Mouse (Mus musculus) liver, embryonic 11.5 days (tissue): ENCODE results near the gene Prph2. TPM values are rescaled to one million over a fixed set of nuclear protein-coding genes. Genes with fewer than 3 reads are reported as not detected.

Experiments
- ATAC-seq: fragments of 200-750 bp; cut with Nextera tagmentation; replicated peaks from 2 replicates; pipeline ENCODE4 v1.8.0; 2017; ENCODE audit warnings: moderate number of reproducible peaks, mild to moderate bottlenecking, moderate TSS enrichment, moderate library complexity; ENCODE audit not compliant: low FRiP score
- DNase-seq: peaks from one replicate; pipeline ENCODE4 v3.0.0-alpha.2; 2017; ENCODE audit warnings: low spot score
- H3K27ac ChIP-seq: fragments of 300-500 bp; sonication (generic); 2 replicates; pipeline ENCODE4 v1.5.1; 2014; ENCODE audit warnings: mild to moderate bottlenecking, low read depth, low read length, control low read depth
- H3K27me3 ChIP-seq: fragments of 300-500 bp; sonication (generic); replicated peaks from 2 replicates; pipeline ENCODE4 v1.6.1; 2014; ENCODE audit warnings: low read length, mixed read lengths; ENCODE audit not compliant: control insufficient read depth, insufficient read depth
- H3K36me3 ChIP-seq: fragments of 300-500 bp; sonication (generic); 2 replicates; pipeline ENCODE4 v1.6.1; 2014; ENCODE audit warnings: mild to moderate bottlenecking, low read length, moderate library complexity, mixed read lengths; ENCODE audit not compliant: control insufficient read depth, insufficient read depth
- H3K4me1 ChIP-seq: fragments of 300-500 bp; sonication (generic); replicated peaks from 2 replicates; pipeline ENCODE4 v1.6.1; 2014; ENCODE audit warnings: low read length, mixed read lengths; ENCODE audit not compliant: control insufficient read depth, insufficient read depth
- H3K4me2 ChIP-seq: fragments of 300-500 bp; sonication (generic); 2 replicates; pipeline ENCODE4 v1.6.1; 2014; ENCODE audit warnings: mild to moderate bottlenecking, control low read depth, moderate library complexity
- H3K4me3 ChIP-seq: fragments of 300-500 bp; sonication (generic); 2 replicates; pipeline ENCODE4 v1.5.1; 2014; ENCODE audit warnings: low read depth, low read length, control low read depth
- H3K9ac ChIP-seq: fragments of 300-500 bp; sonication (generic); 2 replicates; pipeline ENCODE4 v1.6.1; 2014; ENCODE audit warnings: low read depth, low read length, control low read depth
- H3K9me3 ChIP-seq: fragments of 300-500 bp; sonication (generic); 2 replicates; pipeline ENCODE4 v1.6.1; 2016; ENCODE audit warnings: low read length, inconsistent platforms, mixed read lengths; ENCODE audit not compliant: control insufficient read depth
- WGBS: fragments of 180-500 bp; shearing (Covaris S2); extraction: QIAGEN DNeasy Blood & Tissue Kit; methylation state at CpG from one replicate; pipeline ENCODE4 v1.1.7; 2014; 5-methylcytosine and 5-hydroxymethylcytosine counted together
- polyA plus RNA-seq: library from polyadenylated mRNA; unstranded; fragments of >200 nt; fragmentation: Nextera tagmentation; extraction: Ambion mirVana; gene quantifications from 2 replicates; pipeline ENCODE4 v1.2.1, GENCODE M21; 2014

Prph2 gene
- polyA plus RNA-seq, 1 experiment from 2014 or later, result not detected

- H3K27me3 ChIP-seq, result no peaks in the 10 kb centered on the region
- no peak; the same call in 1 of the 2 replicates for ATAC-seq
- no peak overlapping the region; the same call in 1 of the 2 replicates for H3K27ac ChIP-seq
- no peaks in the 10 kb centered on the region for H3K36me3 ChIP-seq
- DNase-seq, result no peak
- H3K9me3 ChIP-seq, result no peaks in the 10 kb centered on the region
- H3K4me2 ChIP-seq, result no peak overlapping the region
- H3K9ac ChIP-seq, result no peak overlapping the region
- peaks cover 18% of the 10 kb centered on the region; the same call in 1 of the 2 replicates for H3K4me1 ChIP-seq
- H3K4me3 ChIP-seq, result no peak overlapping the region
- 72% methylated on average over 8 of the region's 8 CpGs for WGBS
These were observed 33.8 kb upstream of the Prph2 start for GRCm38 (mm10) chr17:46876371-46876950.

GRCm38 (mm10) chr17:46877061-46877460, 33.2 kb upstream of the Prph2 start:
- DNase-seq (no peak), ATAC-seq (no peak)
- no peaks in the 10 kb centered on the region for H3K27me3 ChIP-seq
- no peak overlapping the region for H3K4me2 ChIP-seq
- H3K27ac ChIP-seq, result no peak overlapping the region
- no peak overlapping the region for H3K4me3 ChIP-seq
- H3K9me3 ChIP-seq, result no peaks in the 10 kb centered on the region
- H3K36me3 ChIP-seq, result no peaks in the 10 kb centered on the region
- no peak overlapping the region for H3K9ac ChIP-seq
- WGBS, result 83% methylated on average over 5 of the region's 5 CpGs
- H3K4me1 ChIP-seq, result peaks cover 22% of the 10 kb centered on the region

- no peak overlapping the region for H3K4me2 ChIP-seq
These were observed 30.4 kb upstream of the Prph2 start for GRCm38 (mm10) chr17:46879841-46880311.

GRCm38 (mm10) chr17:46880322-46880721, 29.9 kb upstream of the Prph2 start:
- Histone ChIP-seq H3K4me3 (no peak overlapping the region), H3K36me3 (no peaks in the 10 kb centered on the region), H3K27ac (0 out of 2 replicates have a peak overlapping the region, but pooled peaks have one; percentile 11), H3K4me1 (peaks cover 30% of the 10 kb centered on the region), H3K9me3 (no peaks in the 10 kb centered on the region), H3K4me2 (no peak overlapping the region), H3K9ac (no peak overlapping the region), H3K27me3 (no peaks in the 10 kb centered on the region)
- no peak for DNase-seq
- 64% methylated on average over 2 of the region's 2 CpGs for WGBS
- ATAC-seq, result no peak

More at GRCm38 (mm10) chr17:46879841-46880311, 30.4 kb upstream of the Prph2 start:
- H3K36me3 ChIP-seq, result no peaks in the 10 kb centered on the region
- DNase-seq, result no peak
- ATAC-seq, result no peak
- 58% methylated on average over 14 of the region's 14 CpGs for WGBS
- H3K9ac ChIP-seq, result no peak overlapping the region
- peaks cover 26% of the 10 kb centered on the region for H3K4me1 ChIP-seq
- no peaks in the 10 kb centered on the region for H3K27me3 ChIP-seq
- no peaks in the 10 kb centered on the region for H3K9me3 ChIP-seq
- H3K27ac ChIP-seq, result 0 out of 2 replicates have a peak overlapping the region, but pooled peaks have one; percentile 11
- no peak overlapping the region for H3K4me3 ChIP-seq

GRCm38 (mm10) chr17:46881728-46882127, 28.5 kb upstream of the Prph2 start:
- Histone ChIP-seq H3K27ac (no peak overlapping the region), H3K9ac (no peak overlapping the region), H3K4me1 (peaks cover 44% of the 10 kb centered on the region), H3K4me3 (no peak overlapping the region), H3K27me3 (no peaks in the 10 kb centered on the region), H3K4me2 (no peak overlapping the region), H3K36me3 (no peaks in the 10 kb centered on the region), H3K9me3 (no peaks in the 10 kb centered on the region)
- WGBS, result 86% methylated on average over 6 of the region's 6 CpGs
- no peak for DNase-seq
- no peak for ATAC-seq

GRCm38 (mm10) chr17:46883107-46883506, 27.2 kb upstream of the Prph2 start:
- H3K27ac ChIP-seq, result no peak overlapping the region
- no peak for ATAC-seq
- H3K9me3 ChIP-seq, result no peaks in the 10 kb centered on the region
- 82% methylated on average over 9 of the region's 9 CpGs for WGBS
- H3K27me3 ChIP-seq, result no peaks in the 10 kb centered on the region
- H3K4me3 ChIP-seq, result no peak overlapping the region
- H3K9ac ChIP-seq, result no peak overlapping the region
- H3K4me2 ChIP-seq, result no peak overlapping the region
- H3K4me1 ChIP-seq, result peaks cover 47% of the 10 kb centered on the region
- DNase-seq, result no peak
- H3K36me3 ChIP-seq, result no peaks in the 10 kb centered on the region

GRCm38 (mm10) chr17:46884766-46885165, 25.5 kb upstream of the Prph2 start:
- H3K27me3 ChIP-seq, result no peaks in the 10 kb centered on the region
- no peak overlapping the region for H3K9ac ChIP-seq
- no peak for ATAC-seq
- H3K27ac ChIP-seq, result no peak overlapping the region
- no peak for DNase-seq
- no peak overlapping the region for H3K4me2 ChIP-seq
- no peaks in the 10 kb centered on the region for H3K36me3 ChIP-seq
- H3K4me3 ChIP-seq, result no peak overlapping the region
- 80% methylated on average over 6 of the region's 6 CpGs for WGBS
- H3K9me3 ChIP-seq, result no peaks in the 10 kb centered on the region
- H3K4me1 ChIP-seq, result peaks cover 49% of the 10 kb centered on the region

- Histone ChIP-seq H3K27me3 (no peaks in the 10 kb centered on the region), H3K36me3 (no peaks in the 10 kb centered on the region), H3K4me1 (peaks cover 45% of the 10 kb centered on the region), H3K4me2 (peak overlapping the region; percentile 52), H3K4me3 (peak overlapping the region; percentile 0; the same call in 1 of the 2 replicates), H3K9ac (no peak overlapping the region; the same call in 1 of the 2 replicates), H3K27ac (peak overlapping the region; percentile 72), H3K9me3 (no peaks in the 10 kb centered on the region)
- 45% methylated on average over 11 of the region's 11 CpGs for WGBS
- no peak for DNase-seq
- ATAC-seq, result peak; percentile 31; the same call in 1 of the 2 replicates
These were observed 24.9 kb upstream of the Prph2 start for GRCm38 (mm10) chr17:46885218-46885909.
